In the genomic region with DNA sequence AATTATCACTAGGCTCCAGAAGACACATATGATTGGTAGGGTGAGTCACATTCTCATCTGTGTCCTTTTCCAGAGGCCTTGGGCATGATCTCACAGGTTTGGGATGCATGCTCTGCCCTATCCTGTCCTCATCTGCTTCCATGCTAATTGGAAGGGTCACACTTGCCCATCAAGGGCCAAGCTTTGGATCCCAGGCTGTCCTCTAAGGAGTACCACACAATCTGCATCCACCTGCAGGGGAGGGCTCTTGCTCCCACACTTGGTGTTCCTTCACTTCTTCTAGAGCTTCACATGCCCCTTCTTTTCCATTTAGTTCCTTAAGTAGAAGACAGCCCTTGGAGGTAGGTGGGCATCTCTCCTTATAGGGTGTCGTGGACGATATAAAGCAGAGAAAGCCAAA, we compare ENCODE assay signal across 27 mouse cellular contexts. TPM values are rescaled to one million over a fixed set of nuclear protein-coding genes. Genes with fewer than 3 reads are reported as not detected.
"Had no signal": no experiment of that assay in that cellular context is flagged by ENCODE, and none has a peak within 500 bp of the region (broad histone marks: within the 10 kb centered on the region; RNA-seq: fewer than 3 reads in every experiment).

No protein-coding gene starts in this region.

- H3K27me3 ChIP-seq: lung, embryonic 15.5 days; megakaryocyte, embryonic 14.5 days; midbrain, embryonic 13.5 days; midbrain, embryonic 15.5 days; neural tube, embryonic 13.5 days; neural tube, embryonic 15.5 days had no signal

- H3K4me3 ChIP-seq: lung, embryonic 15.5 days; megakaryocyte, embryonic 14.5 days; midbrain, embryonic 13.5 days; midbrain, embryonic 15.5 days; myocyte; neural tube, embryonic 13.5 days; neural tube, embryonic 15.5 days had no signal

- H3K9me3 ChIP-seq: lung, embryonic 15.5 days; midbrain, embryonic 13.5 days; midbrain, embryonic 15.5 days; neural tube, embryonic 13.5 days; neural tube, embryonic 15.5 days had no signal

- H3K9ac ChIP-seq: liver, postnatal 0 days; lung, embryonic 15.5 days; midbrain, embryonic 13.5 days; midbrain, embryonic 15.5 days; neural tube, embryonic 13.5 days; neural tube, embryonic 15.5 days had no signal

- H3K36me3 ChIP-seq: lung, embryonic 15.5 days; midbrain, embryonic 13.5 days; midbrain, embryonic 15.5 days; neural tube, embryonic 13.5 days; neural tube, embryonic 15.5 days had no signal

- ATAC-seq: liver, postnatal 0 days; lung, postnatal 0 days; midbrain, embryonic 13.5 days; midbrain, embryonic 15.5 days had no signal

- H3K27ac ChIP-seq: lung, embryonic 15.5 days; macrophage; midbrain, embryonic 13.5 days; midbrain, embryonic 15.5 days; neural tube, embryonic 13.5 days; neural tube, embryonic 15.5 days had no signal

- H3K4me1 ChIP-seq: lung, embryonic 15.5 days; megakaryocyte, embryonic 14.5 days; midbrain, embryonic 15.5 days; neural tube, embryonic 13.5 days had no signal

- H3K4me2 ChIP-seq: lung, embryonic 15.5 days; midbrain, embryonic 11.5 days; midbrain, embryonic 13.5 days; midbrain, embryonic 15.5 days; neural tube, embryonic 13.5 days; neural tube, embryonic 15.5 days had no signal

- DNase-seq: liver, postnatal 0 days; lung, adult 2 months; lung, postnatal 14 days; lung, postnatal 36 days; retina, postnatal 1 day; right cerebral cortex, adult 18-20 months; right cerebral cortex, postnatal 25 days; right cerebral cortex, postnatal 4 days; spleen, adult 18-20 months; thymus, adult 18-20 months; thymus, postnatal 14 days; thymus, postnatal 36 days had no signal

RNA-seq across cellular contexts. Expression of gene Tpo, which starts 20.2 kb away (rescaled TPM):
- total RNA-seq: megakaryocyte progenitor cell, adult 5-6 weeks had no signal
- polyA plus RNA-seq: liver, postnatal 0 days; lung, adult 2 months; lung, embryonic 15.5 days; lung, postnatal 0 days; macrophage; midbrain, embryonic 11.5 days; myocyte; neural tube, embryonic 11.5 days; neural tube, embryonic 13.5 days; stomach, embryonic 14.5 days; stomach, embryonic 16.5 days; thymus, postnatal 0 days had no signal
